ENCODE assay signal across 8 mouse cellular contexts in genomic region chr10:39368572-39369135, GRCm38 (mm10). TPM values are rescaled to one million over a fixed set of nuclear protein-coding genes. Genes with fewer than 3 reads are reported as not detected.
A peak's percentile ranks its signal among the peaks of the same experiment; 100 is the strongest.
DNase-seq lines count a peak whose midpoint lies in the region; ATAC-seq and TF ChIP-seq lines count a peak whose summit lies in the region.

Fyn (plus strand) TSS chr10:39368855.

- peak within 1 kb of the TSS; percentile 87 for H3K27ac ChIP-seq in embryonic facial prominence, embryonic 11.5 days (replicated peaks; ENCODE audit: low read depth, low read length)
- peak within 1 kb of the TSS; percentile 87 for H3K27ac ChIP-seq in liver, embryonic 11.5 days (ENCODE audit: low read depth, low read length)
- peak within 1 kb of the TSS; percentile 89 for H3K27ac ChIP-seq in stomach, embryonic 15.5 days

- no peaks in the 10 kb centered on the region for H3K79me3 ChIP-seq in C2C12 (ENCODE audit: low read depth)

- no peaks in the 10 kb centered on the region for H3K9me3 ChIP-seq in embryonic facial prominence, embryonic 11.5 days (replicated peaks; ENCODE audit: control insufficient read depth, low read length)
- H3K9me3 ChIP-seq in liver, embryonic 11.5 days (ENCODE audit: control insufficient read depth, low read length) = no peaks in the 10 kb centered on the region
- H3K9me3 ChIP-seq in stomach, embryonic 15.5 days = no peaks in the 10 kb centered on the region

- peak within 1 kb of the TSS; percentile 62 for H3K4me3 ChIP-seq in C2C12 (ENCODE audit: insufficient read depth, poor library complexity, severe bottlenecking)
- peak within 1 kb of the TSS; percentile 72 for H3K4me3 ChIP-seq in embryonic facial prominence, embryonic 11.5 days (ENCODE audit: low read depth, low read length)
- H3K4me3 ChIP-seq in liver, embryonic 11.5 days (ENCODE audit: low read depth, low read length) = peak within 1 kb of the TSS; percentile 92
- peak within 1 kb of the TSS; percentile 65 for H3K4me3 ChIP-seq in stomach, embryonic 15.5 days (replicated peaks)

- peak within 1 kb of the TSS; percentile 72 for H3K4me2 ChIP-seq in embryonic facial prominence, embryonic 11.5 days (ENCODE audit: low read depth, low read length)
- peak within 1 kb of the TSS; percentile 96 for H3K4me2 ChIP-seq in liver, embryonic 11.5 days
- peak within 1 kb of the TSS; percentile 69 for H3K4me2 ChIP-seq in stomach, embryonic 15.5 days

- H3K9ac ChIP-seq in embryonic facial prominence, embryonic 11.5 days (replicated peaks; ENCODE audit: low read length) = peak within 1 kb of the TSS; percentile 91
- peak within 1 kb of the TSS; percentile 82 for H3K9ac ChIP-seq in liver, embryonic 11.5 days (ENCODE audit: low read depth, low read length)
- H3K9ac ChIP-seq in stomach, embryonic 15.5 days = peak within 1 kb of the TSS; percentile 80

- no peaks in the 10 kb centered on the region for H3K36me3 ChIP-seq in C2C12 (ENCODE audit: control insufficient read depth, insufficient read depth)
- no peaks in the 10 kb centered on the region for H3K36me3 ChIP-seq in embryonic facial prominence, embryonic 11.5 days (replicated peaks; ENCODE audit: control insufficient read depth, insufficient read depth, low read depth, low read length)
- no peaks in the 10 kb centered on the region; the same call in 1 of the 2 replicates for H3K36me3 ChIP-seq in liver, embryonic 11.5 days (ENCODE audit: control insufficient read depth, insufficient read depth, low read length)
- no peaks in the 10 kb centered on the region for H3K36me3 ChIP-seq in stomach, embryonic 15.5 days

- H3K27me3 ChIP-seq in C2C12 (ENCODE audit: control insufficient read depth, insufficient read depth, insufficient read length) = no peaks in the 10 kb centered on the region
- H3K27me3 ChIP-seq in embryonic facial prominence, embryonic 11.5 days (ENCODE audit: control insufficient read depth, insufficient read depth, low read length) = no peaks in the 10 kb centered on the region
- no peaks in the 10 kb centered on the region for H3K27me3 ChIP-seq in liver, embryonic 11.5 days (replicated peaks; ENCODE audit: control insufficient read depth, insufficient read depth, low read length)
- no peaks in the 10 kb centered on the region for H3K27me3 ChIP-seq in stomach, embryonic 15.5 days (replicated peaks)

- DNase-seq in frontal cortex, adult 2 months (ENCODE audit: extremely low spot score in 1 of 2, low spot score in 1 of 2) = no peak
- no peak for DNase-seq in frontal cortex, postnatal 36 days (ENCODE audit: low spot score in 2 of 2)
- no peak for DNase-seq in embryonic facial prominence, embryonic 11.5 days (ENCODE audit: low spot score)
- no peak for DNase-seq in liver, embryonic 11.5 days (ENCODE audit: low spot score)
- no peak for DNase-seq in kidney, adult 18-20 months

- 45% methylated on average over 8 of the region's 8 CpGs for WGBS in embryonic facial prominence, embryonic 11.5 days
- 15% methylated on average over 8 of the region's 8 CpGs for WGBS in liver, embryonic 11.5 days
- WGBS in stomach, embryonic 15.5 days = 34% methylated on average over 8 of the region's 8 CpGs

- peak within 1 kb of the TSS; percentile 73 for H3ac ChIP-seq in C2C12 (ENCODE audit: control insufficient read depth, insufficient read length, low read depth)

- peaks cover 30% of the 10 kb centered on the region for H3K79me2 ChIP-seq in C2C12 (ENCODE audit: control insufficient read depth, insufficient read depth)

- no peak for TF ChIP-seq CTCF in C2C12 (IDR thresholded peaks at IDR 0.05; ENCODE audit: control insufficient read depth, insufficient read depth, insufficient read length)

- ATAC-seq in embryonic facial prominence, embryonic 11.5 days (replicated peaks; ENCODE audit: insufficient number of reproducible peaks, low FRiP score, low TSS enrichment, low read depth) = no peak
- ATAC-seq in hematopoietic stem cell, adult 5-6 weeks (replicated peaks in 1 of 2; ENCODE audit: insufficient read depth in 1 of 2, low FRiP score in 2 of 2, low TSS enrichment in 1 of 2, low read depth in 1 of 2, poor library complexity in 2 of 2, severe bottlenecking in 2 of 2) = no peak
- ATAC-seq in liver, embryonic 11.5 days (replicated peaks; ENCODE audit: low FRiP score) = no peak
- ATAC-seq in stomach, embryonic 15.5 days (ENCODE audit: insufficient read depth, low FRiP score, low read depth) = no peak

- no peaks in the 10 kb centered on the region for H3K4me1 ChIP-seq in embryonic facial prominence, embryonic 11.5 days (ENCODE audit: control insufficient read depth, insufficient read depth, low read length)
- peaks cover 27% of the 10 kb centered on the region for H3K4me1 ChIP-seq in liver, embryonic 11.5 days (replicated peaks; ENCODE audit: control insufficient read depth, insufficient read depth, low read length)
- H3K4me1 ChIP-seq in stomach, embryonic 15.5 days = peaks cover 6% of the 10 kb centered on the region; the same call in 1 of the 2 replicates

TF ChIP-seq in C2C12, 6 proteins besides CTCF, POLR2A, EP300 and RAD21:
- TF ChIP-seq CEBPB (IDR thresholded peaks at IDR 0.05; ENCODE audit: low read depth) (no peak), MYOD1 (IDR thresholded peaks at IDR 0.05; ENCODE audit: control insufficient read depth, insufficient read length, low read depth) (no peak), FOSL1 (IDR thresholded peaks at IDR 0.05; ENCODE audit: insufficient read depth, low read length, poor library complexity, severe bottlenecking) (no peak), MYOG (IDR thresholded peaks at IDR 0.05; ENCODE audit: control insufficient read depth, extremely low read depth, insufficient read length) (no peak), MAX (IDR thresholded peaks at IDR 0.05) (no peak), USF1 (IDR thresholded peaks at IDR 0.05; ENCODE audit: low read depth) (no peak)
TF ChIP-seq in C2C12: peak in this region for 0.

RNA-seq across cellular contexts. Expression of gene Fyn, which starts in this region (rescaled TPM):
- 127 and 145 TPM in 2 replicates for polyA plus RNA-seq in frontal cortex, adult 2 months (2012; rRNA removed)
- polyA plus RNA-seq in C2C12 (2012; fragmentation: generic; extraction: Trizol) = 16.1 TPM
- 34.9 and 38.9 TPM in 2 replicates for polyA plus RNA-seq in embryonic facial prominence, embryonic 11.5 days (2014; fragmentation: Nextera tagmentation; extraction: Ambion mirVana)
- total RNA-seq in hematopoietic stem cell, adult 5-6 weeks (2017) = 40.5 and 43.7 TPM in 2 replicates
- 19.3 and 20.4 TPM in 2 replicates for polyA plus RNA-seq in liver, embryonic 11.5 days (2014; fragmentation: Nextera tagmentation; extraction: Ambion mirVana)
- polyA plus RNA-seq in stomach, embryonic 15.5 days (2015; fragmentation: Nextera tagmentation; extraction: Ambion mirVana) = 22.1 and 27.7 TPM in 2 replicates
